Mouse (Mus musculus) olfactory bulb, adult 2 months (tissue): Measurements from ENCODE around the gene Nrcam.

Experiments used
- CTCF ChIP-seq: fragments of 200-500 bp; IDR thresholded peaks from 2 replicates; pipeline ENCODE4 v1.5.1; 2012; ENCODE audit warnings: low read depth, mild to moderate bottlenecking, low read length, moderate library complexity; ENCODE audit not compliant: insufficient read depth
- POLR2A ChIP-seq: fragments of 200-500 bp; IDR thresholded peaks from 2 replicates; pipeline ENCODE4 v1.6.1; 2012; ENCODE audit warnings: mild to moderate bottlenecking, low read depth, low read length, moderate library complexity; ENCODE audit not compliant: insufficient read depth

DNA sequence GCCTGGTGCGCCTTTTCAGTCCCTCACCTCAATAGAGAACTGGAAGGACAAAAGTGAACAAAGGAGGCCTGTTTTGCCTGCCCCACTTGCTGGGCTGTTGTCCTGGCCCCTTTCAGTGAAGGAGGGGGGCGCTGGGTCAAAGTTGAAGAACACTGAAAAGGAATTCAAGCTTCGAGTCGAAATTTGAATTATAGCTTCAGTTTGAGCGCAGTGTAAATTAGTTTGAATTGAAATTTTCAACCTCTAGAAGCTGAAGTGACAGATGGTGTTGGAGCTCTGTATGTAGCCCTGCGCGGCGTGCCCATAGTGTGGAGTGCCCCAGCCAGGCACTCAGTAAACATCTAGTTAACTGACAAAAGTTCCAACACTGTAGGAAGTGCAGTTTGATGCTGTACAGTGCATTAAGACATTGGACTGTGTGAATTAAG, 9.5 kb downstream of the Nrcam start:
- TF ChIP-seq POLR2A (no peak), CTCF (no peak)
